Mouse (Mus musculus): ENCODE measurements around the gene Ago3.

DNA sequence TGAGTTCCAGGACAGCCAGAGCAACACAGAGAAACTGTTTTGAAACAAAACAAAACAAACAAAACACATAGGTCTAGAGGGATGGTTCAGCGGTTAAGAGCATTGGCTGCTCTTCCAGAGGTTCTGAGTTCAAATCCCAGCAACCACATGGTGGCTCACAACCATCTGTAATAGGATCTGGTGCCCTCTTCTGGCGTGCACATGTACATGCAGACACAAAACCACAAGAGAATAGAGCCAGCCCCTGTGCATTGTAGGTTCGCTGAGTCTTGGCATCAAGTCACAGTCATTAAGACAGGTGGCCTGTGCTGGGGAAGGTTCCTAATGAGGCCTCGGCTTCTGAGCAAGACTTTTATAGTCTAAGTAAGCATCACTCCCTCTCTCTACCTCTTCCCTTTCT lies 125.5 kb downstream of the Ago3 start:
- no peak for TF ChIP-seq CHD2 (IDR thresholded peaks at IDR 0.05; ENCODE audit: low read depth, low read length)
- no peak for TF ChIP-seq ZNF384 (IDR thresholded peaks at IDR 0.05; ENCODE audit: low read depth, low read length)
- no peak for TF ChIP-seq ZC3H11A (IDR thresholded peaks at IDR 0.05; ENCODE audit: borderline replicate concordance, low read depth, low read length)
- TF ChIP-seq MAFK (IDR thresholded peaks at IDR 0.05; ENCODE audit: insufficient read depth, low read depth, low read length), result no peak
